Mouse (Mus musculus) hindbrain, embryonic 16.5 days (tissue): ENCODE data around the gene Pdk1. TPM values are rescaled to one million over a fixed set of nuclear protein-coding genes. Genes with fewer than 3 reads are reported as not detected.
A peak's percentile ranks its signal among the peaks of the same experiment; 100 is the strongest.

ENCODE experiments used
- ATAC-seq: fragments of 200-750 bp; cut with Nextera tagmentation; 2 replicates; pipeline ENCODE4 v1.8.0; 2017; ENCODE audit warnings: moderate TSS enrichment, moderate library complexity
- H3K27ac ChIP-seq: fragments of 300-500 bp; sonication (generic); 2 replicates; pipeline ENCODE4 v1.5.1; 2014; ENCODE audit warnings: low read depth, mild to moderate bottlenecking, control low read depth, low read length, moderate library complexity
- H3K27me3 ChIP-seq: fragments of 300-500 bp; sonication (generic); replicated peaks from 2 replicates; pipeline ENCODE4 v1.6.1; 2014; ENCODE audit warnings: low read length; ENCODE audit not compliant: control insufficient read depth, insufficient read depth
- H3K36me3 ChIP-seq: fragments of 300-500 bp; sonication (generic); 2 replicates; pipeline ENCODE4 v1.6.1; 2014; ENCODE audit warnings: mild to moderate bottlenecking, low read length, moderate library complexity, mixed read lengths; ENCODE audit not compliant: control insufficient read depth, insufficient read depth
- H3K4me1 ChIP-seq: fragments of 300-500 bp; sonication (generic); 2 replicates; pipeline ENCODE4 v1.6.1; 2014; ENCODE audit warnings: low read depth, low read length; ENCODE audit not compliant: control insufficient read depth, insufficient read depth
- H3K4me2 ChIP-seq: fragments of 300-500 bp; sonication (generic); 2 replicates; pipeline ENCODE4 v1.6.1; 2014; ENCODE audit warnings: mild to moderate bottlenecking, low read length, control low read depth, moderate library complexity
- H3K4me3 ChIP-seq: fragments of 300-500 bp; sonication (generic); 2 replicates; pipeline ENCODE4 v1.5.1; 2014; ENCODE audit warnings: mild to moderate bottlenecking, low read length, control low read depth, moderate library complexity
- H3K9ac ChIP-seq: fragments of 300-500 bp; sonication (generic); 2 replicates; pipeline ENCODE4 v1.6.1; 2014; ENCODE audit warnings: low read depth, mild to moderate bottlenecking, control low read depth, low read length, moderate library complexity
- H3K9me3 ChIP-seq: fragments of 300-500 bp; sonication (generic); 2 replicates; pipeline ENCODE4 v1.6.1; 2014; ENCODE audit warnings: mild to moderate bottlenecking, low read length, moderate library complexity; ENCODE audit not compliant: control insufficient read depth
- WGBS: fragments of 180-500 bp; shearing (Covaris S2); extraction: QIAGEN DNeasy Blood & Tissue Kit; methylation state at CpG from one replicate; pipeline ENCODE4 v1.1.7; 2014; 5-methylcytosine and 5-hydroxymethylcytosine counted together
- polyA plus RNA-seq: library from polyadenylated mRNA; unstranded; fragments of >200 nt; fragmentation: Nextera tagmentation; extraction: Ambion mirVana; gene quantifications from 2 replicates; pipeline ENCODE4 v1.2.1, GENCODE M21; 2015

The Pdk1 gene
- polyA plus RNA-seq, 1 experiment from 2014 or later: 24.0 TPM

- no peak overlapping the region for H3K4me3 ChIP-seq
Observed at GRCm38 (mm10) chr2:71867480-71867879, 5.5 kb upstream of the Pdk1 start.

GRCm38 (mm10) chr2:71868256-71868655, 4.8 kb upstream of the Pdk1 start:
- 82% methylated on average over 1 of the region's 1 CpGs for WGBS
- no peak overlapping the region for H3K4me3 ChIP-seq
- no peaks in the 10 kb centered on the region for H3K4me1 ChIP-seq
- H3K27me3 ChIP-seq: no peaks in the 10 kb centered on the region
- ATAC-seq: no peak
- no peak overlapping the region for H3K27ac ChIP-seq
- H3K36me3 ChIP-seq: no peaks in the 10 kb centered on the region
- no peak overlapping the region for H3K4me2 ChIP-seq
- H3K9ac ChIP-seq: no peak overlapping the region
- no peaks in the 10 kb centered on the region for H3K9me3 ChIP-seq

More at GRCm38 (mm10) chr2:71867480-71867879, 5.5 kb upstream of the Pdk1 start:
- H3K27ac ChIP-seq: no peak overlapping the region
- no peaks in the 10 kb centered on the region for H3K27me3 ChIP-seq
- H3K36me3 ChIP-seq: no peaks in the 10 kb centered on the region
- H3K4me2 ChIP-seq: no peak overlapping the region
- no peak overlapping the region for H3K9ac ChIP-seq
- 17% methylated on average over 5 of the region's 5 CpGs for WGBS
- no peaks in the 10 kb centered on the region for H3K9me3 ChIP-seq
- no peak for ATAC-seq
- no peaks in the 10 kb centered on the region for H3K4me1 ChIP-seq

GRCm38 (mm10) chr2:71872141-71872540, 883 bp upstream of the Pdk1 start:
- WGBS: 83% methylated on average over 10 of the region's 10 CpGs
- no peaks in the 10 kb centered on the region for H3K27me3 ChIP-seq
- no peaks in the 10 kb centered on the region for H3K9me3 ChIP-seq
- ATAC-seq: no peak
- peaks cover 4% of the 10 kb centered on the region for H3K4me1 ChIP-seq
- H3K4me2 ChIP-seq: peak overlapping the region; percentile 77; the same call in 1 of the 2 replicates
- H3K4me3 ChIP-seq: no peak overlapping the region
- no peaks in the 10 kb centered on the region for H3K36me3 ChIP-seq
- H3K27ac ChIP-seq: no peak overlapping the region
- no peak overlapping the region for H3K9ac ChIP-seq

- Histone ChIP-seq H3K9me3 (no peaks in the 10 kb centered on the region), H3K4me3 (peak overlapping the region; percentile 86), H3K27me3 (no peaks in the 10 kb centered on the region), H3K27ac (peak overlapping the region; percentile 89), H3K9ac (peak overlapping the region; percentile 89), H3K36me3 (no peaks in the 10 kb centered on the region), H3K4me1 (peaks cover 4% of the 10 kb centered on the region), H3K4me2 (peak overlapping the region; percentile 77)
- WGBS: 4% methylated on average over 50 of the region's 51 CpGs
- peak; percentile 64 for ATAC-seq
Observed at GRCm38 (mm10) chr2:71873474-71874322, 674 bp downstream of the Pdk1 start.

GRCm38 (mm10) chr2:71874422-71874821, 1.4 kb downstream of the Pdk1 start:
- WGBS: 79% methylated on average over 2 of the region's 2 CpGs
- no peak overlapping the region for H3K27ac ChIP-seq
- H3K9me3 ChIP-seq: no peaks in the 10 kb centered on the region
- no peak overlapping the region for H3K4me3 ChIP-seq
- no peaks in the 10 kb centered on the region for H3K27me3 ChIP-seq
- no peak for ATAC-seq
- no peak overlapping the region for H3K4me2 ChIP-seq
- no peaks in the 10 kb centered on the region for H3K36me3 ChIP-seq
- no peak overlapping the region for H3K9ac ChIP-seq
- peaks cover 4% of the 10 kb centered on the region for H3K4me1 ChIP-seq

- Histone ChIP-seq H3K36me3 (no peaks in the 10 kb centered on the region), H3K4me3 (no peak overlapping the region), H3K4me2 (no peak overlapping the region), H3K27ac (no peak overlapping the region), H3K4me1 (peaks cover 4% of the 10 kb centered on the region), H3K27me3 (no peaks in the 10 kb centered on the region), H3K9ac (no peak overlapping the region), H3K9me3 (no peaks in the 10 kb centered on the region)
- no peak for ATAC-seq
- WGBS: 53% methylated on average over 2 of the region's 2 CpGs
Observed at GRCm38 (mm10) chr2:71874836-71875235, 1.8 kb downstream of the Pdk1 start.

GRCm38 (mm10) chr2:71877865-71878264, 4.8 kb downstream of the Pdk1 start:
- H3K4me3 ChIP-seq: no peak overlapping the region
- no peak overlapping the region for H3K4me2 ChIP-seq
- no peak for ATAC-seq
- H3K27me3 ChIP-seq: no peaks in the 10 kb centered on the region
- peaks cover 4% of the 10 kb centered on the region for H3K36me3 ChIP-seq
- H3K4me1 ChIP-seq: peaks cover 4% of the 10 kb centered on the region
- no peak overlapping the region for H3K9ac ChIP-seq
- 93% methylated on average over 4 of the region's 4 CpGs for WGBS
- no peaks in the 10 kb centered on the region for H3K9me3 ChIP-seq
- H3K27ac ChIP-seq: no peak overlapping the region

- H3K27ac ChIP-seq: no peak overlapping the region
- no peaks in the 10 kb centered on the region for H3K9me3 ChIP-seq
- H3K4me1 ChIP-seq: peaks cover 4% of the 10 kb centered on the region
- H3K27me3 ChIP-seq: no peaks in the 10 kb centered on the region
- H3K36me3 ChIP-seq: peaks cover 4% of the 10 kb centered on the region
- 90% methylated on average over 2 of the region's 2 CpGs for WGBS
- H3K9ac ChIP-seq: no peak overlapping the region
- H3K4me3 ChIP-seq: no peak overlapping the region
- no peak for ATAC-seq
- no peak overlapping the region for H3K4me2 ChIP-seq
Observed at GRCm38 (mm10) chr2:71878441-71878840, 5.4 kb downstream of the Pdk1 start.

- no peak overlapping the region for H3K9ac ChIP-seq
- no peaks in the 10 kb centered on the region for H3K9me3 ChIP-seq
- H3K4me1 ChIP-seq: peaks cover 3% of the 10 kb centered on the region
- no peak for ATAC-seq
- H3K4me3 ChIP-seq: no peak overlapping the region
- peaks cover 4% of the 10 kb centered on the region for H3K36me3 ChIP-seq
- H3K27me3 ChIP-seq: no peaks in the 10 kb centered on the region
- no peak overlapping the region for H3K27ac ChIP-seq
- no peak overlapping the region for H3K4me2 ChIP-seq
Observed at GRCm38 (mm10) chr2:71878943-71879342, 5.9 kb downstream of the Pdk1 start.
